Mouse (Mus musculus) spleen, adult 18-20 months (tissue): ENCODE results near the gene Hbb-bh2.
"Not testable (repeated sequence)": the region's sequence is repeated elsewhere in the genome, so short reads cannot be mapped to it uniquely, and the experiment has no call there.

Experiments
- DNase-seq, 2 experiments: peaks; one replicate each; pipeline ENCODE4 v3.0.0; 2022; ENCODE audit warnings: mixed read lengths in 2 of 2

The Hbb-bh2 gene

DNA sequence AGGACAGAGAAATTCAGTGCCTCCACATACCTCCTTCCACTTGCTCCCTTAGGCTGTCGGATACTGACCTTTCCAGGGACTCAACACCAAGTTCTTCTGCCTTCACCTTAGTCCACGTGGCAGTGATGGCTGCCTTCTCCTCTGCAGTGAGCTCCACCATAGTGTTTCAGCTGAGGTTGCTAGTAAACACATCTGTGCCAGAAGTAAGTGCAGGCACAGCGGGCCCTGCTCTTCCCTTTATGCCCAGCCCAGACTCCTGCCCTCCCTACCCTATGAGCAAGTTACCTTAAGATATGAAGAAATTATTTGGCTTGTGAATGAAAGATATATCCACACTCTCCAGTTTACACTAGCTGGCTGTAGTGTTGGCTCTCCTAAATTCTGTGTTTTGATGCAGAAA, at the start of gene Hbb-bh2:
Hbb-bh2 (minus strand) TSS at position 253 of the 400 bp plus-strand sequence.
- DNase-seq = no peak

DNA sequence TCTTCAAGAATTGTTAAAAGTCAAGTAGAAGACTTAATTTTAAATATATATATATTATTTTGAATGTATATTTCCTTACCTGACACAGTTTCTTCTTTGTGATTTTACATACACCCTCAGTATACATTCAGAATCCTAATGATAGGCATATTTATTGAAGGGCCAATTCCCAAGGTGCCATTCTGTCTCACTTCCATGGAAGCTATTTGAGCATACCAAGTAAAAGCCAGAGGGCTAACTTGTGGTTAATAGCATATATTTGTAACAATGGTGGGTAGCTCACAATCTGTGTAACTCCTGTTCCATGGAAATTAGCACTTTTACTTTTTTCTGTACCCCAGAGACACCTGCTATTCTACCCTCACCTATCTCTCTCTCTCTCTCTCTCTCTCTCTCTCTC, 45.8 kb upstream of the Hbb-bh2 start, which contains the start of gene Olfr66:
Olfr66 (minus strand) TSS at position 101 of the 400 bp plus-strand sequence.
- DNase-seq = no peak

DNA sequence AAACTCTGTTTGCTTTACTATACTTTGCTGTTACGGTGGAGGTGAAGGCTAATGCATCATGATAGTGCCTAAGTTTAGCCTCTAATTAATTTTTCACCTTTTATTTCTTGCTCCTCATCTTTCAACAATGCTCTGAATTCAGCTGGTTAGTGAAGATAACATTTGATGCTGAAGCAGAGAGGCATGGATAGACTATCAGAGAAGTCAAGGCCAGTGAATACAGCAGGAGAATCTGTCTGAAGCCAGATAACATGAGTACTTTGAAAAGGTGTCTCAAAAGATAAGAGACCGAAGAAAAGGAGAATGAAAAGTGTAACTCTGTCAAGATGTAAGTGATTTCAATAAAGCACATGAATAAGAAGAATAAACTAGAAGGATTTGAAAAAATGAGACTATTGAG, 36.8 kb upstream of the Hbb-bh2 start:
- DNase-seq = no peak

DNA sequence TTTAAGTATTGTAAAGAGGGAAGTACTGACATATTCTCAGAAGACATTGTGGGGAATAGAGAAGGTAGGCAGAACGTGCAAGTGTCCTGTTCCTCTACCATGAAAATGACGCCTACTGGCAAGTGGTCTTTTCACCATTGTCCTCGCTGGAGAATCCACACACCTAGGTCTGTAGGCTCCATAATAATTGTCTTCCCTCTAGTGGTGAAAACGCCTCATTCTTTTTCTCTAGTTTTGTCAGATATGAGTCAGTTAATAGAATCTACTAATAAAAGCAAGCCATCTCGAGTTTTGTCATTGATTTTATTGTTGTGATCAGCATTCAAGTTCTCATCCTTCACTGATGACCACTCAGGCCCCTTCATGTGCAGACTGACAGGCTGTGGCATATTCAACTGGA, 34.1 kb upstream of the Hbb-bh2 start:
- DNase-seq = no peak

DNA sequence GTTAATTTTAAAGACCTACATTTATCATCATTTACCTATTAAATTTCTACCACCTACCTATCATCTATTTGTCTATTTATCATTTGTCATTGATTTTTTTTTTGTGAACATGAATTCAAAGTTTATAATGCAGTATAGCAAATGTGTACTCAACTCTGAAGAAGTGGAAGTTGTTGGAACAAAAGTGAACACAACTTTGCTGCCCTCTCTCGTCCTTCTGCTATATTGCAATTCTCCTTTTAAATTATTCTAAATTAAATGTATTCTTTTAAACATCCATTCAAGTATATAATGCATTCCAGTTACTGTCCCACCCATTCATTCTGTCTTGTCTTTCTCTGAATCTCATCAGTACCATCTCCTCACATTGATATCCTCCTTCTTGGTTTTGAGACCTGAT, 32.7 kb upstream of the Hbb-bh2 start:
- DNase-seq = no peak

DNA sequence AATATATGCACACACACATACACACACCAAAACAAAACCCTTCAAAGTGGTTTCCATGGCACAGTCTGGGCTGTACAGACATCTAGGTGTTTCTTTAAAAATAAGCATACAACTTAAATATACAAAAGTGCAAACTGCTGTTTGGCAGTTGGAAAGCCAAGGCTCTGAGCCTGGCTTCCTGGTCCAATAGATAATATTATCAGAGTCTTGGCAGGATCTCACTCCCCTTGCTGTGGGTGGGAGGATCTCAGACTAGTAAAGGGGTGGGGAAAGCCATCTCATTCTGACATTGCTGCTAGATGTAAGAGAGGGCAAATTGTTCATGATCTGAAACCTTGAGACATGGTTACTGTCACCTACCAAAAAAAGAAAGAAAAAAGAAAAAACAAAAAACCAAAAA, 30.3 kb upstream of the Hbb-bh2 start:
- DNase-seq = no peak

DNA sequence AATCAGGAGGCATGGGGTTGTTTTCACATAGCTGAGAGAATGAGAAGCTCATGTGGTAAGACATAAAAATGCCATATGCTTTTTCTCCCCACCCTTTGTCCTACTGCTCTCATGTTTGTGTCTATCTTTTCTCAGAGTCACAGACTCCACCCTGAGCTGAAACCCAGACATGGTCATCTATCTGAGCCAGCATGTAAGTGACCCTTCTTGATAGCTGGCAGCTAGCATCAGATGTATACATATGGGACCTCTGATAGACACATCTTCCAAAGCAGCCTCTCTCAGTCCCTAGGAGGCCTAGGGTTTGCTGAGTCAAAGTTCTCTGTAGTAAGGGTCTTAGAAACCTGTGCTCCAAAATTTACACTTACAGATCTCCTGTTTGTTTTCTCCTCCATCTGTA, 25.4 kb upstream of the Hbb-bh2 start:
- no peak for DNase-seq

DNA sequence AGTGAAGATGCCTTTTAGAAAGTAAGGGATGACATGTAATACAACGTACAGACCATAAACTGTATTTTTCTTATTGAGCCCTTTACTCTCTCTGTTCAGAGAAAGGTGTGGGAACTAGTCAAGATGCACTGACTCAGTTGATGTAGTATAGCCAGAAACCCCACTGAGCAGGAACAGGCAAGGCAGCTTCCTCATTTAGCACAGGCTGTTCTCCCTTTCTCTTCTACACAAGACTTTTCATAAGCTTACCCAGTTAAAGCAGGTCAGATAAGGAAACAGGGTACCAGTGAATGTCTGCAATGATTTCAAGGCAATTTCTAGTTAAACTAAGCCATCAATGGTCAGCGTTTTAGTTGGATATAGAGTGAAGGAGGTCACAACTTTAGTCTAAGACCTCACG, 21.2 kb upstream of the Hbb-bh2 start:
- no peak for DNase-seq

DNA sequence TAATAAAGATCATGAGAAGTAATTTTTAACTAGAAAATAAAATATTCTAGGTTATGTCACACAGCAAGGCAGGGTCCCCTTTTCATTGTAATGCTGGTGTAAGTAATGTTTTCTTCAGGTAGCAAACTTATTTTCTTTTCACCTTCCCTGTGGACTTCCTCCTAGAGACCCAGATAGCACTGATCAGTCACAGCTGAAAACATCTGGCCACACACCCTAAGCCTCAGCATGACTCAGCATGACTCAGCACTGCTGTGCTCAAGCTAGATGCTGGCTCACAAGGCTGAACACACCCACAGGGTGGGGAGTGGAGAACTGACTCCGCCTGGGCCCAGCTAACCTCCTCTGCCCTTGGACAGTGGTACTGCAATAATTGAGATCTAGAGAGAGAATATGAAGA, 20.5 kb upstream of the Hbb-bh2 start:
- peak in 1 of 2 experiments; percentile 4 for DNase-seq

DNA sequence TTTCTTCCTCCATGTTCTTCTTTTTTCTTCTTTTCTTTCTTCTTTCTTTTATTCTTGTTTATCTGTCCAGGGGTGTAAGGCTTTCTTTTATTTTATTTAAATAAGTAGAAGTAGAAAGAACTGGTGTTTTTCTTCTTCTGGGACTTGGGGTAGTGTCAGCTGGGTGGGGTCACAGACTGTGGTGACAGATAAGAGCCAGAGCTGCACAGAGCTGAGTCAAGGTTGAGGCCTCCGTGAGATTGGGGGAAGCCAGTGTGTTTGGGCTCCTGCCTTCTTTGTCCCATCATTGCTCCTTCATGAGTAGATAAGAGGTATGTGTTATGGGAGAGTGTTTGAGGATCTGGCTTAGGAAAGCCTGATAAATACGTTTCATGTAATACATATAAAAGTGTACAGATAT, 18.8 kb upstream of the Hbb-bh2 start:
- DNase-seq = no peak

DNA sequence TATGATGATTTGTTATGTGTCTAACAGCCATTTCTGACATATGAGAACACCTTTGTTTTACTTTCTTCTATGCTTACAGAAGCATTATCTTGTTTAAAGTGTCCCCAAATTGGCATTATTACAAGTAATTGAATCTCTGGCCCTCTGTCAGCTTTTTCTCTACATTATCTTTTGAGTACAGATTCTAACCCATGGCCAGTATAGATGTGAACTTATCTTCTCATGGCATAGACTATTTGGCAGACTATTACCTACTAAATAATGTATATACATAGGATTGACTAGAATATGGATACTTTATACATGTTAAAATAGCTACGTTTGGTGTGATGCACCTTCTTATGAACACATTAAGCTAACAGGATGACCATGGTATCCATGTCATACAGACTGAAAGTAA, 14.3 kb upstream of the Hbb-bh2 start:
- DNase-seq = no peak

DNA sequence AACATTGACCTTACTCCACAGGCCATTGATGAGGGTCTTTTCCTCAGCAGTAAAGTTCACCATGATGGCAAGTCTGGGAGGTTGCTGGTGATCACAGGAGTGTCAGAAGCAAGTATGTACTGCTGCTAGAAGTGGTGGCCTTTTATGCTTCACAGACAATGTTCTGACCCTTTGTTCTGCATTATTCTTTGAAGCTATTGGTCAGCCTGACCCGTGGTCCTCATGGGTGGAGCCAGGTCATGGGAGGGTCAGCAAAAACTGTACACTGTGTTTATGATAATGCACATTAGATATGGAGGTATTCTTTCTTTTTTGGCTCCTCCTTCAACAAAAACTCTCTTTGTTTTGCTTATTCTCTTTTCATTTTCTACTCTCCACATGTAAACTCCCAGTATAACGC, 12.8 kb upstream of the Hbb-bh2 start, which contains the start of gene Hbb-y:
Hbb-y (minus strand) TSS at position 127 of the 400 bp plus-strand sequence.
- no peak for DNase-seq

DNA sequence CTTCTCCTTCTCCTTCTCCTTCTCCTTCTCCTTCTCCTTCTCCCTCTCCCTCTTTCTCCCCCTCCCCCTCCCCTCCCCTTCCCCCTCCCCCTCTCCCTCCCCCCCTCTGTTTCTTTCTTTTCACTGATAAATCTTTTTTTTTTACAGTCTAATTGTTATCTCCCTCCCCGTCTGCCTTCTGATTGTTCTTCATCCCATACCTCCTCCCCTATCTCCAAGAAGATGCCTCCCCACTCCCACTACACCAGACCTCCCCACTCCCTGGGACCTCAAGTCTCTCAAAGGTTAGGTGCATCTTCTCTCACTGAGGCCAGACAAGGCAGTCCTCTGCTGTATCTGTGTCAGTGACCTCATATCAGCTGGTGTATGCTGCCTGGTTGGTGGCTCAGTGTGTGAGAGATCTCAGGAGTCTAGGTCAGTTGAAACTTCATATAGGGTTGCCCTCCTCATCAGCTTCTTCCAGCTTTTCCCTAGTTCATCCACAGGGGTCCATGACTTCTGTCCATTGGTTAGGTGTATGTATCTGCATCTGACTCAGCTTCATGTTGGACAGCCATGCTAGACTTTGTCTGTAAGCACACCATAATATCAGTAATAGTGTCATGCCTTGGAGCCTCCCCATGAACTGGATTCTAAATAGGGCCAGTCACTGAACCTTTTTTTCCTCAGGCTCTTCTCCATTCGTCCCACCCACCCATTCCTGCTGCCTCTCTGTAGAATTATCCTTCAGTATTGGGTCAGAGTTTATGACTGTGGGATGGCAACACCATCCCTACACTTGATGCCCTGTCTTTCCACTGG, 4.4 kb upstream of the Hbb-bh2 start:
- DNase-seq = no peak

DNA sequence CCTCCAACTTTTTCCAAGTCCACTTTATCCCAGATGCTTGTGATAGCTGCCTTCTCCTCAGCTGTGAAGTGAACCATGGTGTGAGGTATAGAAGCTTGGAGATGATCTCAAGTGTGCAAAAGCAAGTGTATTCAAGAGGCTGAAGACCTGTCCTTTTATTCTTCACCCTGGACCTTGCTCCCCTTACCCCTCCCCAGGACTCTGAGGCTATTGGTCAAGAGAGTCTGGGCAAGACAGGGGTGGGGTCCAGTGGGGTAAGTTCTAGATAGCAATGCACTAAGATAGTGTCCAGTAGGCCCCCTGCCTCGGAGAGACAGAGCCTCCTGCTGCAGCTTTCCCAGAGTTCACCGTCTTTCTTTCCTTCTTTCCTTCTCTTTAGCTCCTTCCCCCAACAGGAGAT, 2.7 kb upstream of the Hbb-bh2 start, which contains the start of gene Hbb-bh1:
Hbb-bh1 (minus strand) TSS at position 131 of the 400 bp plus-strand sequence.
- DNase-seq = no peak

DNA sequence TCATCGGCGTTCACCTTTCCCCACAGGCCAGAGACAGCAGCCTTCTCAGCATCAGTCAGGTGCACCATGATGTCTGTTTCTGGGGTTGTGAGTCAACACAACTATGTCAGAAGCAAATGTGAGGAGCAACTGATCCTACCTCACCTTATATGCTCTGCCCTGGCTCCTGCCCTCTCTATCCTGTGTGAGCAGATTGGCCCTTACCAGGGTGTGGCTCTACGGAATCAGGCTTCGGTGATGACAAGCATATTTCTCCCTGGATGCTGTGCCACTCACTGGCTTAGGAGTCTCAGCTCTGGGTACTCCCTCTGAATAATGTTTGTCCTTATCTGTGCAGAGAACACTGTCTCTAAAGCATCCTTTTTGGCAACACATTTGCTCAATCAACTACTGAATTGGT, 12.5 kb downstream of the Hbb-bh2 start, which contains the start of gene Hbb-bs:
Hbb-bs (minus strand) TSS at position 289 of the 400 bp plus-strand sequence.
- no peak for DNase-seq

DNA sequence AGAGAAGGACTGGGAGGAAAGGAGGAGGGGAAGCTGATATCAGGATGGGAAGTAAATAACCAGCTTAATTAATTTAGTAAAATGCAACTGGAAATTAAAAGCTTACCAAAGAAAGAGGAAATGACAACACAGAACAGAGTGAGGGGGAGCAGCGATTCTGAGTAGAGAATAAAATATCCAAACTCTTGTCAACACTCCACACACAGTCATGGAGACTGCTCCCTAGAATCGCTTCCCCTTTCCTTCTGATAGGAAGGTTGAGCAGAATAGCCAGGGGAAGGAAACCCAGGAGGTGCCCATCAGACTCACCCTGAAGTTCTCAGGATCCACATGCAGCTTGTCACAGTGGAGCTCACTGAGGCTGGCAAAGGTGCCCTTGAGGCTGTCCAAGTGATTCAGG, 13.2 kb downstream of the Hbb-bh2 start:
- not testable (repeated sequence) for DNase-seq

DNA sequence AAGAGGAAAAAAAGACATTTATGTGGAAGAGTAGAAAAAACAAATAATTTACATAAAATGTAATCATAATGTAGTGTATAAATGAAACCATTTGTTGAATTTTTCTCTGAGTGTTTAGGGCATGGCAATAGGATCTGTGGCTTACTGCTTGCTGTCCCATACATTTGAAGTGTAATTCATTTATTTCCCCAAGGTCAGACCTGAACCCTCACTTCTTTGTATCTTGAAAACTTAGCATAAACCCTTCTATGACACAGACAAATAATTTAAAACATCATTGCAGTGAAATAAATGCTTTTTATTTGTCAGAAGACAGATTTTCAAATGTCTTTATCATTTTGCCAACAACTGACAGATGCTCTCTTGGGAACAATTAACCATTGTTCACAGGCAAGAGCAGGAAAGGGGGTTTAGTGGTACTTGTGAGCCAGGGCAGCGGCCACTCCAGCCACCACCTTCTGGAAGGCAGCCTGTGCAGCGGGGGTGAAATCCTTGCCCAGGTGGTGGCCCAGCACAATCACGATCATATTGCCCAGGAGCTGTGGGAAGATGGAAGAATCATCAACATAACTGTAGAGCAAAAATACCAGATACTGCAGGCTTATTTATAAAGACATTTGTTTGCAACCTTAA, 13.9 kb downstream of the Hbb-bh2 start:
- DNase-seq = no peak

DNA sequence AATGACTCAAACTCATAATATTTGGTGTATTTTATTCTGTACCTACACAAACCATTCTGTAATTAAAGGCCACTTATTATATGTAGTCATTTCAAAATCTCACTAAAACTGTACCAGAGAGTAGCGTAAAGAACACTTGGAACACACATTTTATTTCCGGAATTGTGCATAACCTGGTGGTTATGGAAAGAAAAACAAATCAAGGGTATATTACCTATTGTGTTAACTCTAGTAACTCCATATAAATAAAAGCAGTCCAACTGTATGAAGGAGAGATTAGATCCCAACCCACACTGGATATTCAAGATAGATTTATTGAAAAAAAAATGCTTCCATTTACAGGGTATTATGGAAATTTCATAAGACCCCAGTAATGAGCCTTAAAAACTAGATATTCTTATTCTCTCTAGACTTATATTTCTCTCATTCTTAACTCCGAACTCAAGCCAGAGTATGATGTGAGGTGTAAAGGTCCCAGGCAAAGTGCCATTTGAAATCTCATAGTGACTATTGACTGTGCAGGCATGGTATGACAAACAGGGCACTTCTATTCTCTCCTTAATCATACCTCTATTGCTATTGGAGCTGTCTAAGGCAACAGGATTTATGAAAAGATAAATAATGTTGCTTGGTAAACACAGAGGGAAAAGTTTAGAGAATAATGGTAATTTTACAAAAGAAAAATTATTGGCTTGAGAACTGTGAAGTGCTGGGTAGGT, 14.6 kb downstream of the Hbb-bh2 start:
- no peak for DNase-seq

DNA sequence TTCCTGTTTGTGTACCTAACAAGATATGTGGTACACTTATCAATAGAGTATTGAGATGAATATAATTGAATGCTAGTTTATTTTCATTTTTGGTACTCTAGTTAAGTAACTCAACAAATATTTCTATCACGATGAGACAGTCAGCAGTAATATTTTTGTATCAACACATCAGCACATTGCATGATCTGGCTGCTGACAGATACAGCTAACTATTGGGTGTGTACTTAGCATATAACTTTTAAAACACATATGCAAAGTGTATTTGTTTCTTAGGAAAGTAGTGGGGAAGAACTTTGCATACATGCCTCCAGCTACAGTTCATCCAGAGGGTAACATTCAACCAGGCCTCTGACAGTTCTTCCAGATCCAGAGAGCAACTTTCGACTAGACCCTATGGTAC, 15.7 kb downstream of the Hbb-bh2 start:
- no peak for DNase-seq

DNA sequence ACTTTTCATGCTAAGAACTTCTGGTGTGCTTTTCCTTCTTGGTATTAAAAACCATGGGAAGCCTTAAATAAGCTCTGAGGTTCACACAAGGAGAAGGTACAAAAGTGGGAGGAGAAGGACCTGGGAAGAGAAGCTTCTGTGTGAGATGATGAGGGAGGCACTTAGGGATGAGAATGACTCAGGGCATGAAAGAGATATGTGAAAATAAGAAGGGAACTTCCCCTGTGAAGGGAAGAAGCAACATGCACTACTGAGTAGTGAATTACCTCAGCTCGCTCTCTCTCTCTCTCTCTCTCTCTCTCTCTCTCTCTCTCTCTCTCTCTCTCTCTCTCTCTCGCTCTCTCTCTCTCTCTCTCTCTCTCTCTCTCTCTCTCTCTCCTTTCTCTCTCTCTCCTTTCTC, 25.2 kb downstream of the Hbb-bh2 start:
- not testable (repeated sequence) for DNase-seq

DNA sequence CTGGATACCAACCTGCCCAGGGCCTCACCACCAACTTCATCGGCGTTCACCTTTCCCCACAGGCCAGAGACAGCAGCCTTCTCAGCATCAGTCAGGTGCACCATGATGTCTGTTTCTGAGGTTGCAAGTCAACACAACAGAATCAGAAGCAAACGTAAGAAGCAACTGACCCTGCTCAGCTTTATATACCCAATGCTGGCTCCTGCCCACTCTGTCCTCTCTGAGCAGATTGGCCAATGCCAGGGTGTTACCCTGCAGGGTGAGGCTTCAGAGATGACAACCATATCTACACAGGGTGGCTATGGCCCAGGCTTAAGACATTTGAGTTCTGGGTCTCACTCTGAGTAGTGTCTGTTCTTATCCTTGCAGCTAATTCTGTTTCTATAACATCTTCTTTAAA, 26.6 kb downstream of the Hbb-bh2 start, which contains the start of gene Hbb-bt:
Hbb-bt (minus strand) TSS at position 231 of the 400 bp plus-strand sequence.
- DNase-seq = no peak

DNA sequence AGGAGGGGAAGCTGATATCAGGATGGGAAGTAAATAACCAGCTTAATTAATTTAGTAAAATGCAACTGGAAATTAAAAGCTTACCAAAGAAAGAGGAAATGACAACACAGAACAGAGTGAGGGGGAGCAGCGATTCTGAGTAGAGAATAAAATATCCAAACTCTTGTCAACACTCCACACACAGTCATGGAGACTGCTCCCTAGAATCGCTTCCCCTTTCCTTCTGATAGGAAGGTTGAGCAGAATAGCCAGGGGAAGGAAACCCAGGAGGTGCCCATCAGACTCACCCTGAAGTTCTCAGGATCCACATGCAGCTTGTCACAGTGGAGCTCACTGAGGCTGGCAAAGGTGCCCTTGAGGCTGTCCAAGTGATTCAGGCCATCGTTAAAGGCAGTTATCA, 27.2 kb downstream of the Hbb-bh2 start:
- not testable (repeated sequence) for DNase-seq

DNA sequence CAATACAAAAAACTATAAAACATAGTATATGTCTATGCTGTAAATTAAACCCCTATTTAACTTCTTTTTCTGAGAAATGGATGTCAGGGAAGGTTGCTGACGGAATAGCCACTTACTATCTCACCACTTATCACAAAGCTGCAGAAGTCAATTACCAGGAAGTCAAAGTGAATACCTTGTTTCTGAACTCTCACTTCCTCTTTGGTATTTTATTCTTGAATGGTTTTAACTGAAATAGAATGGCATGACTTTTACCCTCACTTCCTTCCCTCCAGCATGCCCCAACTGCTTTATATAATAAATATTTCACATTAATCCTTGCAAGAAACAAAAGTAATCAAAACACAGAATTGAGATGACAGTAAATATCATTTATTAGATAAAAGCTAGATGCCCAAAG, 28.1 kb downstream of the Hbb-bh2 start:
- no peak for DNase-seq
